Mouse (Mus musculus): Measurements from ENCODE around the gene Flt3l.
A peak's percentile ranks its signal among the peaks of the same experiment; 100 is the strongest.

DNA sequence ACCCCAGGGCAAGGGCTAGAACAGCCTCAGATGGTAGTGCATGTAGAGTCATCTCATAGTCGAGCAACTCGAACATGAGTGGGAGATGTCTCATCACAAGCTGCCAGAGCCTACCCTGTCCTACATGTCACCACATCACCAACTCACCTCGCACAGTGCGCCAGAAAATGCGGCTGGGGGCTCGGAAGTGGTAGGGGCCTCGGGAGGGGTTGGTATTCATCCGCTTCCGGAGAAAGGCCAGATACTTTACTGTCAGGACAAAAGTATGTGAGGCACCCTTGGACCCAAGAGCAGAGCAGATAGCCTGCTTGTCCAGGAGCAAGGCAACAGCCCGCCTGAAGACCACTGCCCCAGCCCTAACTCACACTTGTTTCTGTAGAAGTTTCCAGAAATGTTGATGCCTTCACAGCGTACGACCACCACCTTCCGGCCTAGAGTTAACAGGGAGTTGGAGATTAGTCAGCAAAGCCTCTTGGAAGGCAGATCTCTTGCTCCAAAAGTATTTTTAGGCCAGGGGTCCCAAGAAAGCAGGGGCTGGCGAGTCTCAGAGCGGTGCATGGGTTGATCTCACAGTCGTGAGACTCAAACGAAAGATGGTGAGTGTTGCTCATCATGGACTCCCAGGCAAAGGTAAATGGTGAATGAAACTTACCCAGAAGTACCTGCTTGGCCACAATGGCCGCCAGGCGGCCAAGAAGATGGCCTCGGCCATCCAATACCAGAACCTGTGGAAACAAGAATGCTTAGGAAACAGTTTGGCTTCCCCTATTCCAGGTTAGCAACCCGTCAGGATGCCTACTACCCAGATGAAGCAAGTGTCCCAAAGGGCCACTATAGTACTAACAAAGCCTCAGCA, 9.2 kb downstream of the Flt3l start:
- TF ChIP-seq POLR2A (IDR thresholded peaks at IDR 0.05; ENCODE audit: insufficient read depth, low read depth, low read length) = no peak
- peak; percentile 34 for TF ChIP-seq CTCF (IDR thresholded peaks at IDR 0.05)
- no peak for TF ChIP-seq EP300 (IDR thresholded peaks at IDR 0.05; ENCODE audit: insufficient read depth, low read depth, low read length)
